Mouse (Mus musculus) lung, postnatal 0 days (tissue): ENCODE data around the gene Shmt2.

Source experiments
- CTCF ChIP-seq: IDR thresholded peaks from 2 replicates; pipeline ENCODE4 v1.5.1; 2016; ENCODE audit warnings: antibody characterized with exemption, mild to moderate bottlenecking
- EP300 ChIP-seq: IDR thresholded peaks from 2 replicates; pipeline ENCODE4 v1.6.1; 2016; ENCODE audit warnings: antibody characterized with exemption, mild to moderate bottlenecking, control low read depth

GRCm38 (mm10) chr10:127549892-127550291 lies 27.6 kb upstream of the Shmt2 start:
- TF ChIP-seq CTCF (no peak), EP300 (no peak)
